Mouse (Mus musculus) CH12.LX (cell line): ENCODE data around the gene Vmn2r42. TPM values are rescaled to one million over a fixed set of nuclear protein-coding genes. Genes with fewer than 3 reads are reported as not detected.
"Not testable (repeated sequence)": the region's sequence is repeated elsewhere in the genome, so short reads cannot be mapped to it uniquely, and the experiment has no call there.

Experiments used
- DNase-seq: peaks from one replicate; pipeline ENCODE4 v3.0.0-alpha.2; 2013; ENCODE audit errors: extremely low read depth
- H3K27ac ChIP-seq: 2 replicates; pipeline ENCODE4 v1.5.1; 2012; ENCODE audit warnings: low read depth, mild to moderate bottlenecking, control low read depth, moderate library complexity; ENCODE audit not compliant: insufficient read depth
- H3K27me3 ChIP-seq: replicated peaks from 2 replicates; pipeline ENCODE3; 2012; ENCODE audit warnings: inconsistent platforms
- H3K36me3 ChIP-seq, 2 experiments: replicated peaks in 1 of 2; 2 replicates each; pipeline versions ENCODE3 to v1.6.1; 2012; ENCODE audit warnings: inconsistent platforms in 1 of 2, low read length in 1 of 2, mild to moderate bottlenecking in 1 of 2, mixed read lengths in 1 of 2, moderate library complexity in 1 of 2; ENCODE audit not compliant: control insufficient read depth in 1 of 2, insufficient read depth in 1 of 2
- H3K4me1 ChIP-seq, 2 experiments: 2 replicates each; pipeline ENCODE4 v1.6.1; 2012; ENCODE audit warnings: inconsistent platforms in 1 of 2, moderate library complexity in 1 of 2; ENCODE audit not compliant: insufficient read depth in 2 of 2, control insufficient read depth in 1 of 2
- H3K4me2 ChIP-seq: 2 replicates; pipeline ENCODE4 v1.6.1; 2012; ENCODE audit warnings: low read depth, mild to moderate bottlenecking, control low read depth; ENCODE audit not compliant: poor library complexity, insufficient read depth, severe bottlenecking
- H3K4me3 ChIP-seq, 3 experiments: fragments of 150-350 bp in 1 of 3; sonication (generic) in 1 of 3; replicated peaks in 1 of 3; 2 replicates each; pipeline versions ENCODE3 to v1.5.1; 2011 to 2012; ENCODE audit warnings: low read depth in 2 of 3, low read length in 2 of 3, mild to moderate bottlenecking in 2 of 3, moderate library complexity in 2 of 3, control low read depth in 1 of 3, improper control_type of control experiment in 1 of 3, inconsistent platforms in 1 of 3, mixed read lengths in 1 of 3; ENCODE audit not compliant: poor library complexity in 1 of 3
- H3K79me2 ChIP-seq: replicated peaks from 2 replicates; pipeline ENCODE4 v1.6.1; 2012; ENCODE audit warnings: mild to moderate bottlenecking, moderate library complexity; ENCODE audit not compliant: control insufficient read depth, poor library complexity, insufficient read depth, severe bottlenecking; ENCODE audit errors: extremely low read depth
- H3K9ac ChIP-seq: 2 replicates; pipeline ENCODE4 v1.6.1; 2012; ENCODE audit warnings: low read depth, mild to moderate bottlenecking, control low read depth, moderate library complexity; ENCODE audit not compliant: insufficient read depth
- H3K9me3 ChIP-seq: replicated peaks from 2 replicates; pipeline ENCODE3; 2012; ENCODE audit warnings: low read length, inconsistent platforms, mixed read lengths
- dilution Hi-C: fragments of 300-500 bp; cut with MboI; formaldehyde crosslinking; loops from 2 replicates; pipeline ENCODE4 v1.14.3; 2020; ENCODE audit warnings: low sequenced_read_pairs; ENCODE audit not compliant: extremely low pct_unique_long_range_greater_than_20kb, extremely low pct_ligation_motif_present
- in situ Hi-C: fragments of 300-500 bp; cut with MboI; formaldehyde crosslinking; loops from 3 replicates; pipeline ENCODE4 v1.14.3; 2019; ENCODE audit warnings: low sequenced_read_pairs, low pct_ligation_motif_present, low pct_unique_long_range_greater_than_20kb, mixed read lengths
- polyA plus RNA-seq: library from polyadenylated mRNA; unstranded; fragments of >175 nt; gene quantifications from 2 replicates; pipeline ENCODE4 v1.2.1, GENCODE M21; 2012; ENCODE audit warnings: low read depth; ENCODE audit not compliant: insufficient read length
- total RNA-seq, 2 experiments: library from RNA; depleted of rRNA; stranded (reverse); fragments of 300-350 nt in 1 of 2; fragments of >200 nt in 1 of 2; gene quantifications; 2 replicates each; pipeline ENCODE4 v1.2.3; 2012 to 2014

Gene Vmn2r42
- not detected in 2 replicates for total RNA-seq (2012; rRNA removed)
- not detected in 2 replicates for total RNA-seq (2014; rRNA removed)
- polyA plus RNA-seq: not detected in 2 replicates

DNA sequence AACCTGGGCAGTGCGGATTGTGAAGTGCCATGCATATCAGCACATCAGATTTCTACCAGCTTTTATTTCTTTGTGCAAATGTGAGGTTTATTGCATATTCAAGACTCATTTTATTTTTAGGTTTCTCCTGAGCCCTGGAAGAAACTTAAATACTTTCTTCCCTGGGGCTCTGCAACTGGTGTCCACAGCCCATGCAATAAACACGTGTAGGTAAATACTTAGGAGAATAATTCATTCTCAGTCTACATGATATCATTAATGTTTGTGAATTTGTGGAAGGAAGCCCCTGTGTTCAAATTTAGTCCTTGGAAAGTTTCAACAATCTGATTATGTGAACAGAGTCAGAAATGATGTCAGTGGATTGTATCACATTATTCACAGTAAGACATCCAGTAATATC, at the start of gene Vmn2r42:
Gene Vmn2r42, minus strand, starts transcription at position 101 of the 400 bp plus-strand sequence.
- dilution Hi-C loops, H3K9ac ChIP-seq, H3K79me2 ChIP-seq, H3K36me3 ChIP-seq, H3K4me2 ChIP-seq, H3K27ac ChIP-seq, DNase-seq, H3K27me3 ChIP-seq, in situ Hi-C loops, H3K4me3 ChIP-seq, H3K4me1 ChIP-seq, H3K9me3 ChIP-seq: not testable (repeated sequence)

DNA sequence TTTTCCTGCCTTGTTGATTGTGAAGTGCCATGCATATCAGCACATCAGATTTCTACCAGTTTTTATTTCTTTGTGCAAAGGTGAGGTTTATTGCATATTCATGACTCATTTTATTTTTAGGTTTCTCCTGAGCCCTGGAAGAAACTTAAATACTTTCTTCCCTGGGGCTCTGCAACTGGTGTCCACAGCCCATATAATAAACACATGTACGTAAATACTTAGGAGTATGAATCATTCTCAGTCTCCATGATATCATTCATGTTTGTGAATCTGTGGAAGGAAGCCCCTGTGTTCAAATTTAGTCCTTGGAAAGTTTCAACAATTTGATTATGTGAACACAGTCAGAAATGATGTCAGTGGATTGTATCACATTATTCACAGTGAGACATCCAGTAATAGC, 38.6 kb downstream of the Vmn2r42 start, which contains the start of gene Vmn2r41:
Gene Vmn2r41, minus strand, starts transcription at position 101 of the 400 bp plus-strand sequence.
- dilution Hi-C loops, H3K9ac ChIP-seq, H3K27me3 ChIP-seq, H3K36me3 ChIP-seq, H3K4me3 ChIP-seq, H3K9me3 ChIP-seq, H3K4me2 ChIP-seq, DNase-seq, H3K79me2 ChIP-seq, H3K27ac ChIP-seq, in situ Hi-C loops, H3K4me1 ChIP-seq: not testable (repeated sequence)

Other genes starting within 250 kb of the Vmn2r42 start
- gene Vmn2r41, start 38.7 kb downstream of the Vmn2r42 start, total RNA-seq (2012; rRNA removed): not detected in 2 replicates
- gene Vmn2r41, start 38.7 kb downstream of the Vmn2r42 start, total RNA-seq (2014; rRNA removed): not detected in 2 replicates
- not detected in 2 replicates for gene Vmn2r41, start 38.7 kb downstream of the Vmn2r42 start, polyA plus RNA-seq
- gene Vmn2r43, start 60.3 kb upstream of the Vmn2r42 start, total RNA-seq (2012; rRNA removed): not detected in 2 replicates
- not detected in 2 replicates for gene Vmn2r43, start 60.3 kb upstream of the Vmn2r42 start, total RNA-seq (2014; rRNA removed)
- not detected in 2 replicates for gene Vmn2r43, start 60.3 kb upstream of the Vmn2r42 start, polyA plus RNA-seq
- not detected in 2 replicates for gene Vmn2r44, start 183.0 kb upstream of the Vmn2r42 start, total RNA-seq (2012; rRNA removed)
- not detected in 2 replicates for gene Vmn2r44, start 183.0 kb upstream of the Vmn2r42 start, total RNA-seq (2014; rRNA removed)
- not detected in 2 replicates for gene Vmn2r44, start 183.0 kb upstream of the Vmn2r42 start, polyA plus RNA-seq